Mouse (Mus musculus) limb, embryonic 11.5 days (tissue): ENCODE results near the gene Emilin2. TPM values are rescaled to one million over a fixed set of nuclear protein-coding genes. Genes with fewer than 3 reads are reported as not detected.

Experiments used
- ATAC-seq: fragments of 200-750 bp; cut with Nextera tagmentation; 2 replicates; pipeline ENCODE4 v1.8.0; 2017; ENCODE audit warnings: low read depth; ENCODE audit not compliant: insufficient number of reproducible peaks, low FRiP score, low TSS enrichment
- DNase-seq: peaks from one replicate; pipeline ENCODE4 v3.0.0-alpha.2; 2015; ENCODE audit warnings: low spot score
- H3K27ac ChIP-seq: fragments of 300-500 bp; sonication (generic); replicated peaks from 2 replicates; pipeline ENCODE4 v1.5.1; 2014; ENCODE audit warnings: low read depth, mild to moderate bottlenecking, low read length
- H3K27me3 ChIP-seq: fragments of 300-500 bp; sonication (generic); 2 replicates; pipeline ENCODE4 v1.6.1; 2014; ENCODE audit warnings: mild to moderate bottlenecking, low read length, mixed read lengths; ENCODE audit not compliant: control insufficient read depth, insufficient read depth
- H3K36me3 ChIP-seq: fragments of 300-500 bp; sonication (generic); 2 replicates; pipeline ENCODE4 v1.6.1; 2014; ENCODE audit warnings: mild to moderate bottlenecking, low read length, moderate library complexity, mixed read lengths; ENCODE audit not compliant: control insufficient read depth, insufficient read depth
- H3K4me1 ChIP-seq: fragments of 300-500 bp; sonication (generic); 2 replicates; pipeline ENCODE4 v1.6.1; 2014; ENCODE audit warnings: low read length, mixed read lengths; ENCODE audit not compliant: control insufficient read depth, insufficient read depth
- H3K4me2 ChIP-seq: fragments of 300-500 bp; sonication (generic); 2 replicates; pipeline ENCODE4 v1.6.1; 2014; ENCODE audit warnings: low read depth, mild to moderate bottlenecking, moderate library complexity; ENCODE audit not compliant: severe bottlenecking
- H3K4me3 ChIP-seq: fragments of 300-500 bp; sonication (generic); 2 replicates; pipeline ENCODE4 v1.5.1; 2014; ENCODE audit warnings: low read depth, low read length
- H3K9ac ChIP-seq: fragments of 300-500 bp; sonication (generic); 2 replicates; pipeline ENCODE4 v1.6.1; 2014; ENCODE audit warnings: mild to moderate bottlenecking, low read length
- H3K9me3 ChIP-seq: fragments of 300-500 bp; sonication (generic); 2 replicates; pipeline ENCODE4 v1.6.1; 2016; ENCODE audit warnings: low read length; ENCODE audit not compliant: control insufficient read depth
- WGBS: fragments of 180-500 bp; shearing (Covaris S2); extraction: QIAGEN DNeasy Blood & Tissue Kit; methylation state at CpG from one replicate; pipeline ENCODE4 v1.1.7; 2014; 5-methylcytosine and 5-hydroxymethylcytosine counted together
- polyA plus RNA-seq: library from polyadenylated mRNA; unstranded; fragments of >200 nt; fragmentation: Nextera tagmentation; extraction: Ambion mirVana; gene quantifications from 2 replicates; pipeline ENCODE4 v1.2.1, GENCODE M21; 2014

Emilin2 gene
- polyA plus RNA-seq, 1 experiment from 2014 or later: 15.8 TPM

DNA sequence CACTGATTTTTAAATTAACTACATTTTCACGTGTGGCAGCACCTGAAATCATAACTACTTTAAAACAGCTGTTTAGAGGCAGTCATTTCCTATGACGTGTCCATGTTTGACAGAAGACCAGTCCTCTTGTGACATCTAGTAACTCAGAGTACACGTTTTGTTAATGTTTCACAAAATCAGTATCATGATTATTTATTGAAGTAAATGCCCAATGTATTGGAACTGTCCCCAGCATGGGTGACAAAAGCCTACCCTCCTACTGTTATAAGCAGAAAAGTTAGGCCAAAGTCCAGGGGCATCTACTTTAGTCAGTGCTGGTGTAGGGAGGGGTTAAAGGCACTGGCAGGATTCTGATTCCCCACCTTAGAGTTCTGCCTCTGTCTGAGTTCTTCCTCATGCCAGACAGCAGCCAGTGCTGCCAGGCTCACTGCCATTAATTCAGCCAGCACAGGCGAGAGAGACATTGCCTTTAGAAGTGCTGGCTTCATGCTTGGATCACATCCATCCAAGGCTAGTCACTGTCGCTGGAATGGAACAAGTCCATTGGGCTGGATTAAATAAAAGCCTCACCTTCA is 94.6 kb downstream of the Emilin2 start:
- DNase-seq: no peak
- H3K9ac ChIP-seq: no peak overlapping the region
- H3K4me2 ChIP-seq: no peak overlapping the region
- H3K27ac ChIP-seq: no peak overlapping the region
- no peaks in the 10 kb centered on the region for H3K27me3 ChIP-seq
- no peaks in the 10 kb centered on the region for H3K9me3 ChIP-seq
- 89% methylated on average over 5 of the region's 5 CpGs for WGBS
- H3K36me3 ChIP-seq: no peaks in the 10 kb centered on the region; the same call in 1 of the 2 replicates
- no peaks in the 10 kb centered on the region; the same call in 1 of the 2 replicates for H3K4me1 ChIP-seq
- no peak overlapping the region for H3K4me3 ChIP-seq
- ATAC-seq: no peak

DNA sequence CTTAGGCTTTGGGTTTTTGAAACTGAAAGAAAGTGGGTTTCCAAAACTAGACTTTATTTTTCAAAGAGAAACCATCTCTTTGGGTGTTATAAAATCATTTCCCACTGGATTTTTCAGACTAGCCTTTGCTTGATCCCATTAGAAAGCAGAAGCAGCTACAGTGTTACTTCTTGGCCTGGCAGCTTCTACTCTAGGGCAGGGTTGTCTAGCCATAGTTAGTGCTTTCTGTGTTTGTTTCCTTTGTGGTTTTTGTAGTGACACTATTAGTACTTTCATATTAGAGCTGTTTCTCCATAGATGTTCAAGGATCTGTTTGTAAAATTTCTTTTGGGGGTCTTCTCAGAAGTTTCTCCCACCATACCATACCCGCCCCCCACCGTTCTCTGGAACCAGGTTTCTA is 95.5 kb downstream of the Emilin2 start:
- H3K36me3 ChIP-seq: no peaks in the 10 kb centered on the region; the same call in 1 of the 2 replicates
- no peaks in the 10 kb centered on the region; the same call in 1 of the 2 replicates for H3K4me1 ChIP-seq
- H3K4me3 ChIP-seq: no peak overlapping the region
- no peak overlapping the region for H3K4me2 ChIP-seq
- WGBS: 89% methylated on average over 2 of the region's 2 CpGs
- ATAC-seq: no peak
- H3K9ac ChIP-seq: no peak overlapping the region
- no peaks in the 10 kb centered on the region for H3K9me3 ChIP-seq
- no peaks in the 10 kb centered on the region for H3K27me3 ChIP-seq
- no peak for DNase-seq
- H3K27ac ChIP-seq: no peak overlapping the region

DNA sequence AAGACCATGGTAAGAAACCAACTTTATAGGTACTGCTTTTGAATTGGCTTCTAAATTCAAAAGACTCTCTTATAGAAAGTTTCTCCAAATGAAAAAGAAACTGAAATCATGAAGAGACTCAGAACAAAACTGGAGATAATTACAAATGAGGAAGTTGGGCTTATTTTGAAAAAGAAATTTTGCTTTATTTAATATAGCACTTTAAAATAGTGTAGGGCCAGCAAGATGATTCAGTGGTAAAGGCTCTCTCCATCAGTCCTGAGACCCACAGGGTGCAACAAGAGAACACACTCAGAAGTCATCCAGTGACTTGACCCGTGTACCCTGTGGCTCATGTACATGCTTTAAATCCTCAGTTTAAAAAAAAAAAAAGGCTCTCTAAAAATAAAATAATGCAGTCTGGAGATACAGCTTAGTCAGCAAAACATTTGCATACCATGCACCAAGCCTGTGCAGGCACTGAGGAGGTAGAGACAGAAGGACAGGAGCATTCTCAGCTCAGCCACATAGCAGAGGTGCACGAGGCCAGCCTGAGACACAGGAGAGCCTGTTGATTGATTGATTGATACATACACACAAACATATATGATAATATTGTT is 96.4 kb downstream of the Emilin2 start:
- H3K9ac ChIP-seq: no peak overlapping the region
- H3K4me1 ChIP-seq: no peaks in the 10 kb centered on the region; the same call in 1 of the 2 replicates
- H3K27me3 ChIP-seq: no peaks in the 10 kb centered on the region
- H3K4me3 ChIP-seq: no peak overlapping the region
- no peaks in the 10 kb centered on the region; the same call in 1 of the 2 replicates for H3K36me3 ChIP-seq
- WGBS: 87% methylated on average over 2 of the region's 2 CpGs
- no peak overlapping the region for H3K27ac ChIP-seq
- ATAC-seq (no peak), DNase-seq (no peak)
- no peak overlapping the region for H3K4me2 ChIP-seq
- H3K9me3 ChIP-seq: no peaks in the 10 kb centered on the region

DNA sequence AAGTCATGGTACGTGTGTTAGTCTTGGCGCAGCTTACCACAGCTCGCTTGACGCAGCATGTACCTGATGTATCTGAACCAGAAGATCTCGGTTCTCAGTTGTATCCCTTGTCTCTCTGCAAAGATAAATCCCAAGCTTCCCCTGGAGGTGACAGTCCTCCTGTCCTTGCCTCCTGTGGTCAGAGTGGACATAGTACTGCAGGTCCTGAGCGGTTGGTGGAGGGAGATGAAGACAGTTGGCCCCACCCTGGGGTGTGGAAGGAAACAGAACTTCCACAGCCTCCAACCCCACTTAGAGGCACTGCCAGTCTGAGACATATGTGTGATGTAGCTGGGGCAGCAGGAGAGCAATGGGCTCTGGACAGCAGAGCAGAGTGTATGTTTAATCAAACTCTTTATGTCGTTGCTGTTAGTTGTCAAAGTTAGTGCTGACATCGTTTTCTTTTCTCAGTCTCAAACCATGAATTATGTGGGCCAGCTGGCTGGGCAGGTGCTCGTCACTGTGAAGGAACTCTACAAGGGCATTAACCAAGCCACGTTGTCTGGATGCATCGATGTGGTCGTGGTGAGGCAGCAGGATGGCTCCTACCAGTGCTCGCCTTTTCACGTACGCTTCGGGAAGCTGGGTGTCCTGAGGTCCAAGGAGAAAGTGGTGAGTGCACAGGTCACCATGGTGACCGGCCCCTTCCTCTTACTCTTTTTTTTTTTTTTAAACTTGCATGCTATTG is 97.1 kb downstream of the Emilin2 start:
- no peaks in the 10 kb centered on the region for H3K9me3 ChIP-seq
- 86% methylated on average over 17 of the region's 17 CpGs for WGBS
- H3K27me3 ChIP-seq: no peaks in the 10 kb centered on the region
- H3K9ac ChIP-seq: no peak overlapping the region
- no peak overlapping the region for H3K4me2 ChIP-seq
- ATAC-seq (no peak), DNase-seq (no peak)
- H3K27ac ChIP-seq: no peak overlapping the region
- no peak overlapping the region for H3K4me3 ChIP-seq
- peaks cover 2% of the 10 kb centered on the region; the same call in 1 of the 2 replicates for H3K4me1 ChIP-seq
- no peaks in the 10 kb centered on the region; the same call in 1 of the 2 replicates for H3K36me3 ChIP-seq

DNA sequence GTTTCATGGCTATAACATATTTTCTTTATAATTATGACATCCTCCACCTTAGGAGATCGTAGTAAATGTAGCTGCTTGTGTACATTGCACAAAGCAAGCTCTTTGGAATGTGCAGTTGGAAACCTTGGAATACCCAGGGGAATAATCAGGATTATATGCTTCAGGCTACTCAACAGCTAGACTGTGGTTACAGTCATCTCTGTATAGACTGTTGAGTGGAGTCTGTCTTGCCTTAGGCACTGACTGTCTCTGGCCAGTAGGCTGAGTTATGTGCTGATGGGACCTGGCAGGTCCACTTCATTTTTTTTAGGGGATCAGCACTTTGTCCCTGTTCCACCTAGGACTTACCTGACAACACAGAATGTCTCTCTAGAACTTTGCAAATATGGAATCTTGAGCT is 98.1 kb downstream of the Emilin2 start:
- 68% methylated on average over 1 of the region's 1 CpGs for WGBS
- DNase-seq (no peak), ATAC-seq (0 out of 2 replicates have a peak, but pooled peaks have one; percentile 18)
- Histone ChIP-seq H3K9me3 (no peaks in the 10 kb centered on the region), H3K4me2 (no peak overlapping the region), H3K4me3 (no peak overlapping the region), H3K27ac (no peak overlapping the region), H3K27me3 (no peaks in the 10 kb centered on the region), H3K36me3 (no peaks in the 10 kb centered on the region; the same call in 1 of the 2 replicates), H3K4me1 (peaks cover 2% of the 10 kb centered on the region; the same call in 1 of the 2 replicates), H3K9ac (no peak overlapping the region)

DNA sequence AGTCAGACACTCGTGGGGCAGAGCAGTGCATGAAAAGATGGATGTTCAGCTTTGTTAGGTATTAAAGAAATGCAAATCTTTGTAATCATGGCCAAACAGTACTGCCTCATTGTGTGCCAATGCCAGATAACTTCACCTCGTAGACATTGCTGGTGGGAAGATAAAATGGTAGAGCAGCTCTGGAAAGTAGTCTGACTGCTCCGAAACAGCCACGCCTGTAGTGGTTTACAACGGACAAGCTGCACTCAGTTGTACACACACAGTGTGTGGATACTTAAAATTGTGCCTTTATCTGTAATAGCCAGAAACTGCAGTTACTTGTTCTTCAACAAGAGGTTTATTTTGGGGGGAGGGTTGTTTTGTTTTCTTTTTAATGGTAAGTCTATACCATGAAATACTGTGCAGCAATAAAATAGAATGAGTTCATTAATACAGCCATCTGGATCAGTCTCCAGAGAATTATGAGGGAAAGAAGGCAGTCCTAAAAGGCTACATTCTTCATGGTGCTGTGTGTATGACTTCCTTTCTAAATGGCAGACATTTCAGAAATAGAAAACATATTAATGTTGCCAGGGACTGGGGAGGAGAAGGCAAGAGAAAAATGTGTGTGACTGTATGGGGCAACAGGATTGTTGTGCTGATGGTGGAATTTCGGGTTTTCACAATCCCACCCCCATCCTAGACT is 99.7 kb downstream of the Emilin2 start:
- ATAC-seq (peak; percentile 63; the same call in 1 of the 2 replicates), DNase-seq (no peak)
- Histone ChIP-seq H3K27ac (peak overlapping the region; percentile 23), H3K4me3 (no peak overlapping the region), H3K36me3 (no peaks in the 10 kb centered on the region; the same call in 1 of the 2 replicates), H3K4me2 (no peak overlapping the region), H3K9me3 (no peaks in the 10 kb centered on the region), H3K27me3 (no peaks in the 10 kb centered on the region), H3K9ac (no peak overlapping the region), H3K4me1 (peaks cover 2% of the 10 kb centered on the region; the same call in 1 of the 2 replicates)
- 81% methylated on average over 6 of the region's 6 CpGs for WGBS

DNA sequence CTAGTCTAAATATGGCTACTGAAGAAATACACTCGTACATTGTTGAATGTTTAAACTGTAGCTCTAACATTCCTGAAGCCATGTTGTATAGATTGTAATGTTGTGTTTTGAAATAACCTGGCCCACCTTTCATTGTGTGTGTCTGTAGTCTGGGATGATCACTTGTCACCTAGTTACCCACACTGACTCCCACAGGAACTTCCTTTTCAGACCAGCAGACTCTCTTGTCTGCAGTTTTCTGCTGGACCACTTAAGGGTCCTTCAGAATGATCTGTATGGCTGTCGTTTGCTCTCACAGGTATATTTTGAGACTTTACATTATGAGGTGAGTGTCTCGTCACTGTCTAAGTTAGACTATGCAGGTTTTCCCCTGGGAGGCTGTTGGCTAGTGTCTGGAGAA is 101.8 kb downstream of the Emilin2 start:
- Histone ChIP-seq H3K27ac (no peak overlapping the region), H3K4me1 (peaks cover 2% of the 10 kb centered on the region; the same call in 1 of the 2 replicates), H3K4me3 (no peak overlapping the region), H3K9me3 (no peaks in the 10 kb centered on the region), H3K36me3 (no peaks in the 10 kb centered on the region), H3K9ac (no peak overlapping the region), H3K27me3 (no peaks in the 10 kb centered on the region), H3K4me2 (no peak overlapping the region)
- ATAC-seq: no peak
- no peak for DNase-seq
- 91% methylated on average over 3 of the region's 3 CpGs for WGBS

DNA sequence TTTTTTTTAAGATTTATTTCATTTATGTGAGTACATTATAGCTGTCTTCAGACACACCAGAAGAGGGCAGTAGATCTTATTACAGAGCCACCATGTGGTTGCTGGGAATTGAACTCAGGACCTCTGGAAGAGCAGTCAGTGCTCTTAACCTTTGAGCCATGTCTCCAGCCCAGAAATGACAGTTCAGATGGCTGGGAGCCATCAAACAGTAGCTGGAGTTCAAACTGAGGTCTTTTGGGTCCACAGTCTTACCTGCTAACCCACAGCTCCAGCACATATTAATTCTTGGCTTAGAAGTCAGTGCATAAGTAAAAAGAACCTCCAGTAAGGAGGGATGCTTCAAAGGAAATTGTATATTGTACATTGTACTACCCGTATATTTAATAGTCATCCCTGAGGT is 102.9 kb downstream of the Emilin2 start:
- Histone ChIP-seq H3K27ac (no peak overlapping the region), H3K4me1 (0 out of 2 replicates have a peak, but pooled peaks cover 2% of the 10 kb centered on the region), H3K4me3 (no peak overlapping the region), H3K4me2 (no peak overlapping the region), H3K36me3 (no peaks in the 10 kb centered on the region), H3K9ac (no peak overlapping the region), H3K9me3 (no peaks in the 10 kb centered on the region), H3K27me3 (no peaks in the 10 kb centered on the region)
- WGBS: 98% methylated on average over 1 of the region's 1 CpGs
- DNase-seq (no peak), ATAC-seq (no peak)
